Mouse (Mus musculus): Measurements from ENCODE around the gene Sfta2. TPM values are rescaled to one million over a fixed set of nuclear protein-coding genes. Genes with fewer than 3 reads are reported as not detected.

Sfta2 gene
- polyA plus RNA-seq (2012; rRNA removed; ENCODE audit: low replicate concordance) = 0.48 TPM in 1 of 2 replicates, not detected in the other

DNA sequence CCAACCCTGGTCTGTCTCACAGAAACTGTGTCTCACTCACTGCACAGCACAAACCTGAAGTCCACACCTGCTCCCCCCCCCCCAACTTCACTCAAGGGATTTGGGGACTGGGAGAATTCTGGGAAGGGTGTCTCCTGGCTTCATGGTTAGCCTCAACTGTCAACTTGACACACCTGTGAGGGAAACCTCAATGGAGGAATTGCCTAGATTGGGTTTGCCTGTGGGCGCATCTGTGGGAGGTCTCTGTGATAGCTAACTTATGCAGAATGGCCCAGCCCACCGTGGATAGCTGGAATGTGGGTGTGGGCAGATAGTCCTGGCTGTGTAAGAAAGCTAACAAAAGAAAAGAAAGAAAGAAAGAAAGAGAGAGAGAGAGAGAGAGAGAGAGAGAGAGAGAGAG, at the start of gene Sfta2:
Sfta2 (plus strand) TSS at position 301 of the 400 bp plus-strand sequence.

DNA sequence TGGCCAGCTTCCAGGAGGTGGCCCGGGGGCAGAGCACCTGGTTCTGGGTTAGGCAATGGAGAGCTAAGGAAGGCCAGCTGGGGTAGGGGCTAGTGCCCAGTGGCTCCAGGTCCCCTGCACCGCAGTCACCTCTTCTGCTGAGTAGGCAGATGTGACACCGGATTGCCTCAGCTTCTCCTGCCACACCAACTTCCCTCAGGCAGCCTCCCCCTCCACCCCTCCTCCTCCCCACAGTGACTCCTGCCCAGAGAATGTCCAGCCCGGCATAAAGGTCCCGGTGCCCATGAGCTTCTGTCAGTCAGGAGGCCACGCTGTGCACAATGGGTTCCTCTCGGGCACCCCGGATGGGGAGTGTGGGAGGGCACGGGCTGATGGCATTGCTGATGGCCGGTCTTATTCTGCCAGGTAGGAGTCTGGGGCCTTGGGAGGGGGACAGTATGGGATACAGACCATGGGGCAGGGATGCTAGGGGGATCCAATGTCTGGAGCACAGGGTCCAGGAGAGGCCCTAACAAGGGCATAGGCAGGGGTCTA, 49.4 kb upstream of the Sfta2 start, which contains the start of gene Cdsn:
Cdsn (plus strand) TSS at position 248 of the 534 bp plus-strand sequence.

DNA sequence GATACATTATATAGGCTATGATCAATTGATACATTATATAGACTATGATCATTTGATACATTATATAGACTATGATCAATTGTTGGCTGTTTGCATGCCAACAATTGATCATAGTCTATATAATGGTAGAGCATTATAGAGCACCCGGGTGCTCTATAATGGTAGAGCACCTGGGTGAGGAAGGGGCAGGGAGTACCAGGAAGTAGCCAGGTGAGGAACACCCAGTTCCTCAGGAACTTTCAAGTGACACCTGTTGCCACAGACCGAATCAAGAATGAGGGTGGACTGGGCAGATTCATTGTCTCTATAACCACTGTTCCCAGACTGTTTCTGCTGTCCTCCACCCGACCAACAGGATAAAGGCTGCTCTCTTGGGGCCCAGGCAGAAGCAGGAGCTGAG, 34.2 kb upstream of the Sfta2 start, which contains the start of gene 2300002M23Rik:
2300002M23Rik (plus strand) TSS at position 301 of the 400 bp plus-strand sequence.

DNA sequence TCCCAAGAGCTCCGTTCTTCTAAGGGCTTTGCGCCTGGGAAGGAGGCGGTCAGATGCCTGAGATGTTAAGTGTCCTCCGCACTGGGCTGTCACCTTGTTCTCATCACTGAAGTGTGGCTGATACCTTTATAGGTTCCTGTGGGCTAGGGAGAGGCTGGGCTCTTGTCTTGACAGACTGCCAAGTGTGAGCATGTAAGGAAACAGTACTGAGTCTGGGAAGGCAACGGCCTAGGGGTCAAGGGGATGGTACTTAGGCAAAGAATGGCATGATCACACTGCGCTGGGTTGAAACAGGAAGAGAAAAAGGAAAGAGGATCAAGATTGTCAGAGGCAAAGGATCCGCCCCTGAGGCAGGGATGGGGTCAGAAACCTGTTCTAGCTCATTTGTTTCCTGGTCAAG, 25.2 kb downstream of the Sfta2 start, which contains the start of gene Gm9573:
Gm9573 (minus strand) TSS at position 101 of the 400 bp plus-strand sequence.

DNA sequence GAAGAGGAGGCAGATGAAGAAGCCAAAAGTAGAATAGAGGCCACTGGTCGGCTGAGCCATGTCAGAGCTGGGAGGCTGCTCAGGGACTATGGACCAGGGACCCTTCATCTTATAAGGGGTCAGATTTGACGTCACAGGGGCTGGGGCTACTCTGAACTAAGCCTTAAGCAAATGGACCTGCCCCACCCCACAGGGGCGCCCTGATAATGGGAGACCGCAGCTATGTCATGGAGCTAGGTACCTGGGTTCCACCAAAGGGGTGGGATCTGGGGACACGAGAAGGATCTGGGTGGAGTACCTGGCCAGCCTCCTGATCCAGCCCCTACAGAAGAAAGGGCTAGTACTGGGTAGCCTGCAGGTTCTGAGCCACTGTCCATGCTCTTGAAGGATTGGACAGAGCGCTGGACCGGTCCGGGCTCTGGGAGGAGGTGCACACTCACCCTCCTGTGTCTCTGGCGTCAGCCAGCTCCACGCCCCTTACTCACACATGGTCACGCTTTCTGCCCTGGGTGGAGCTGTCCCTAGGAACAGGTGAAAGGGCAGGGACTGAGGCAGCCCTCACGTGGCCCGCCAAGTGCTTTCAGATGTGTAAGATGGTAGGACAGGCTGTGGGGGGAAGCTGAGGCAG, 42.4 kb downstream of the Sfta2 start, which contains the start of gene Mucl3:
Mucl3 (minus strand) TSS at position 87 of the 628 bp plus-strand sequence.

DNA sequence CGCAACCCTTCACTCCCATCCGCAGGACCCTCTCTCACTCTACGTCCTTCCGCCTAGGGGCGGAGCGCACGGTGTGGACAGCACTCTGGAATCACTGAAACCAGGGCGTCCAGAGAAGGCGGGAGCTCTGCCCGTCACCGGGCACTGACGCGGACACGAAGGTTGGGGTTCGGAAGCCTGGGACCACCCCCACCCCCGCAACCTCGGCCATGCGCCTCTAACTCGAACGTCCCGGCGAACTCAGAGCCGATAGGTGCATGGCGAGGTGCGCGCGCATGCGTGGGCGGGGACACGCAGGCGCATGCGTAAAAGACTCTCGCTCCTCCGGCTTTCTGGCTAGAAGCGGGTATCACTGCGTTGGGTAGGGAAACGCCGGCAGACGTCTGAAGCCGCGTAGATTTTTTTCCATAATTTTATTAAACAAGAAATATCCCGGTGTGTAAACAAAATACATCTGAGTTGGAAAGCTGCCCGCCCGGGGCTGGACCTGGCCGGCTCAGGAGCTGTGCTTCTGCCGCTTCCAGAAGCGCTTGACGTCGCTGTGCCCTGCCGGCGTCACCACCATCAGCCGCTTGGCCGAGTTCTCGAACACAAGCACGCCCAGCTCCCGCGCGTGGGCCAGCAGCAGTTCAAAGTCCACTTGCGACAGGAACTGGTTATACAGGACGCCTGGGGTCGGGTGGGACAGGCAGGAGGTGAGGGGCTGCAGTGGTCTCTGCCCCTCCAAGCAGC, 66.2 kb downstream of the Sfta2 start, which contains the start of gene Vars2:
Vars2 (minus strand) TSS at position 259 of the 732 bp plus-strand sequence.

DNA sequence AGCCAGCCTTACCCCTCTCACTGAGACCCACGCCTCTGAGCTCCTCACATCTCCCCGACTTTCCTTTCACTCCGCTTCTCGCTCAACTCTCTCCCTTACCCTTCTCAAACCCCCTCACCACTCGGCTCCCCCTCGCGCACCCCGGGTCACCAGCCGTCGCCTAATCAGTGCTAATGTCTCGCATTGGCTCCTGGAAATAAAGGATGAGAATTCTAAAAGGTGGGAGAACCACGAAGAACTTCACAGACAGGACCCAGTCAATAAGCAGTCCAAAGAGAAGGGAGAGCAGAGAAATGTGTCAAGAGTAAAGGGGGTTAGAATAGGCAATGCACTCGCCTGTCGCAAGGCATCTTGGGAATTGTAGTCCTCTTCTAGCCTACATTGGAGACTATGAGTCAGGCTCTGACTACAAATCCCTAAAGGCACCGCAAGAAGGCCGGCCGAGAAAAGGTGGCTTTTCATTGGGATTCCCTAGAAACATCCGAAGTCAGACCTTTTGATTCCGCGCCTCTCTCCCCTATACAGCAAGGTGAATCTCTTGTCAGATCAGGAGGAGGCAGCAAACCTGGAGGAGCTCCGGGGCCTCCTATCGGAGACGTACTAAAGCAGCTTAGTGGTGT, 72.2 kb downstream of the Sfta2 start, which contains the start of gene Gtf2h4:
Gtf2h4 (minus strand) TSS at position 324 of the 620 bp plus-strand sequence.

Other genes starting within 250 kb of the Sfta2 start
- gene H2-Q4, start 221.9 kb upstream of the Sfta2 start, polyA plus RNA-seq (2012; rRNA removed; ENCODE audit: low replicate concordance) = 97.7 and 164 TPM in 2 replicates
- gene H2-Q6, start 176.7 kb upstream of the Sfta2 start, polyA plus RNA-seq (2012; rRNA removed; ENCODE audit: low replicate concordance) = 16.0 and 40.0 TPM in 2 replicates
- 49.5 and 117 TPM in 2 replicates for gene H2-Q7, start 162.4 kb upstream of the Sfta2 start, polyA plus RNA-seq (2012; rRNA removed; ENCODE audit: low replicate concordance)
- 11.4 and 14.5 TPM in 2 replicates for gene H2-Q10, start 131.5 kb upstream of the Sfta2 start, polyA plus RNA-seq (2012; rRNA removed; ENCODE audit: low replicate concordance)
- gene Pou5f1, start 95.5 kb upstream of the Sfta2 start, polyA plus RNA-seq (2012; rRNA removed; ENCODE audit: low replicate concordance) = not detected in 2 replicates
- 8.0 and 16.7 TPM in 2 replicates for gene Tcf19, start 84.7 kb upstream of the Sfta2 start, polyA plus RNA-seq (2012; rRNA removed; ENCODE audit: low replicate concordance)
- gene Cchcr1, start 84.4 kb upstream of the Sfta2 start, polyA plus RNA-seq (2012; rRNA removed; ENCODE audit: low replicate concordance) = 3.4 TPM in 2 replicates
- 0.39 TPM in 1 of 2 replicates, not detected in the other for gene Psors1c2, start 68.3 kb upstream of the Sfta2 start, polyA plus RNA-seq (2012; rRNA removed; ENCODE audit: low replicate concordance)
- gene Cdsn, start 49.4 kb upstream of the Sfta2 start, polyA plus RNA-seq (2012; rRNA removed; ENCODE audit: low replicate concordance) = 0.71 and 1.6 TPM in 2 replicates
- not detected in 2 replicates for gene 2300002M23Rik, start 34.1 kb upstream of the Sfta2 start, polyA plus RNA-seq (2012; rRNA removed; ENCODE audit: low replicate concordance)
- gene Gm9573, start 25.1 kb downstream of the Sfta2 start, polyA plus RNA-seq (2012; rRNA removed; ENCODE audit: low replicate concordance) = 0.05 TPM in 1 of 2 replicates, not detected in the other
- 0.17 and 64.7 TPM in 2 replicates for gene Mucl3, start 42.1 kb downstream of the Sfta2 start, polyA plus RNA-seq (2012; rRNA removed; ENCODE audit: low replicate concordance)
- 32.7 and 37.8 TPM in 2 replicates for gene Vars2, start 66.0 kb downstream of the Sfta2 start, polyA plus RNA-seq (2012; rRNA removed; ENCODE audit: low replicate concordance)
- gene Gtf2h4, start 72.2 kb downstream of the Sfta2 start, polyA plus RNA-seq (2012; rRNA removed; ENCODE audit: low replicate concordance) = 14.5 and 14.8 TPM in 2 replicates
- 63.7 and 75.5 TPM in 2 replicates for gene Ddr1, start 103.1 kb downstream of the Sfta2 start, polyA plus RNA-seq (2012; rRNA removed; ENCODE audit: low replicate concordance)
- 20.3 and 22.3 TPM in 2 replicates for gene Ier3, start 220.1 kb downstream of the Sfta2 start, polyA plus RNA-seq (2012; rRNA removed; ENCODE audit: low replicate concordance)
- 39.8 and 40.1 TPM in 2 replicates for gene Flot1, start 221.7 kb downstream of the Sfta2 start, polyA plus RNA-seq (2012; rRNA removed; ENCODE audit: low replicate concordance)
- gene Tubb5, start 236.8 kb downstream of the Sfta2 start, polyA plus RNA-seq (2012; rRNA removed; ENCODE audit: low replicate concordance) = 105 and 114 TPM in 2 replicates
- 1.4 and 3.0 TPM in 2 replicates for gene Mdc1, start 240.0 kb downstream of the Sfta2 start, polyA plus RNA-seq (2012; rRNA removed; ENCODE audit: low replicate concordance)

Measured in duodenum, adult 2 months (tissue).